Mouse (Mus musculus) right cerebral cortex, postnatal 10 days (tissue): Measurements from ENCODE around the gene Alg1.
A peak's percentile ranks its signal among the peaks of the same experiment; 100 is the strongest.

Experiments
- DNase-seq, 2 experiments: peaks; one replicate each; pipeline ENCODE4 v3.0.0; 2021; ENCODE audit warnings: low spot score in 2 of 2

Gene Alg1

DNA sequence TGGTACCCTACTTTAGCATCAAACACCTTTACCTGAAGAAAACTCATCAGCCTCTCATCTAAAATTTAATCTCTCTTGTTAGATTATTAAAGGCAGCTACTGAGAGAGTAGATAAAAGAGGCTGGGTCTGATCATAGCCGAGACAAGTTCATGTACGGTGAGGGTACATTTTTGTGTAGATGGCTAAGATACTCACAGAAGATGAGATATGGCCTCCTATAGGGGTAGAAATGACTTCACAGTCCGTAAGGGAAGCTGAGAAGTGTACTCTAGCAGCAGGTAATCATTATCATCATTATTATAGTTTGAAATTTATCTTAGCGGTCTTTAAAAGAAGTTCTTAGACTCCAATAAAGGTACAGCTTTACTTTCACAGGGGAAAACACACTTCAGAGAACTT, 439 bp upstream of the Alg1 start:
- DNase-seq: no peak

GRCm38 (mm10) chr16:5242355-5242754, 8.9 kb downstream of the Alg1 start:
- no peak for DNase-seq

DNA sequence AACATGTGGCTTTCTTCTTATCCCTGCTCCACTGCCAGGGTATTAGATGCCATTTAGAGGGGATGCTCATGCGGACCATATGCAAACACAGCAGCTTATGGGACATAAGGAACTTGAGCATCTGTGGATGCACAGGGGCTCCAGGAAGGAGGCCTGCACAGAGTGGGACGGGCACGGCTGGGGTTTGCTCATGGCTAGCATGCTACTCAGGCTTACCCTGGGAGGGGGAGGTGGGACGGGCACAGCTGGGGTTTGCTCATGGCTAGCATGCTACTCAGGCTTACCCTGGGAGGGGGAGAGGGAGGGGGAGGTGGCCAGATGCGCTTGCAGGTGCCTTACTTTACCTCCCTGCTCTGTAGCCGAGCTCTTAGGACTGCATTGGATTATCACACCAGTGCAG, 9.5 kb downstream of the Alg1 start:
- no peak for DNase-seq

- peak; percentile 53 to 72 for DNase-seq
Measured at GRCm38 (mm10) chr16:5244411-5244810, 11.0 kb downstream of the Alg1 start.

GRCm38 (mm10) chr16:5250891-5251290, 17.5 kb downstream of the Alg1 start:
- DNase-seq: peak in 1 of 2 experiments; percentile 9

DNA sequence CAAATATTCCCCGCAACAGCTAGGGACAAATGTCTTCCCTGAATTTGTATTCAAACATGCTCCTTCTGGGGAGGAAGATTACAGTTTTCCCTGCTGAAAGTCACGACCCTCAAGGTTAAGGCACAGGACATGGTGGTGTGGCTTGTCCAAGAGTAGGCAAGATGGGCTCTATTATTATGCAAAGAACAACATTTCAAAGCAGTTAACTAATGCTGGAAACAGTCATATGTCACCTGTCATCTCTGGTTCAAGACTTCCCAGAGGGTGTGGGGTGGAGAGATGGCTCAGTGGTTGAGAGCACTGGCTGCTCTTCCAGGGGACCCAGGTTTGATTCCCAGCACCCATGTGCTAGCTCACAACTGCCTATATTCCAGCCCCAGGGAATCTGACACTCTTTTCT, 18.8 kb downstream of the Alg1 start:
- DNase-seq: no peak

- DNase-seq: peak; percentile 73
Measured at GRCm38 (mm10) chr16:5254346-5255025, 21.1 kb downstream of the Alg1 start.

DNA sequence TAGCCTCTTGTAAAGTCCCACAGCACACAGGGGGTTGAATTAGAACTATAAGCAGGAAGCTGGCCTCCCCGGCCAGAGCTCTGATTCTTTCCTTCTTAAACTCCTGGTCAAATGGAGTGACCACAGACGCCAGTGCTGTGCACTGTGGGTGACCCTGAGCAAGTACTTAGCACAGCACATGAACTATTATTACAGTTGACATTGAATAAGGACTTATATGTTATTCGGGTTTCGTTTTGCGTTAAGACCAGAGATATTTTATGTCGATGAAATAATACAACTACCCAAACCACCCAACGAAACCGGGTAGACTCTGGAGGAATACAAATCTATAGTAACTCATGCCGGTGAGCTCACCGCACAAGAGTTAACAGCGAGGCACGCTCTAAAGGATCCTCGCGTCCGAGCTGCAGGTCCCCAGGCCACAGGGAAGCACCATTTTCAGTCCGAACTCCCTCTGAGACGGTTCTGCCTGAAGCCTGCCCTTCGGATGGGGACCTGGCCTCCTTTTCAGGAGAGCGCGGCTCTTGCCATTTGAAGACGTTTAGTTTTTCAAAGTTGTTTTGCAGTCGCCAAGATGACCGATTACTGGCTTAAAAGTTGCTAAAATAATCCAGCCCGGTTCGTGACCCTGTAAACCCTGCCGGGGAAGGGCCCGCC, 21.8 kb downstream of the Alg1 start:
- peak in 1 of 2 experiments; percentile 35 for DNase-seq

DNA sequence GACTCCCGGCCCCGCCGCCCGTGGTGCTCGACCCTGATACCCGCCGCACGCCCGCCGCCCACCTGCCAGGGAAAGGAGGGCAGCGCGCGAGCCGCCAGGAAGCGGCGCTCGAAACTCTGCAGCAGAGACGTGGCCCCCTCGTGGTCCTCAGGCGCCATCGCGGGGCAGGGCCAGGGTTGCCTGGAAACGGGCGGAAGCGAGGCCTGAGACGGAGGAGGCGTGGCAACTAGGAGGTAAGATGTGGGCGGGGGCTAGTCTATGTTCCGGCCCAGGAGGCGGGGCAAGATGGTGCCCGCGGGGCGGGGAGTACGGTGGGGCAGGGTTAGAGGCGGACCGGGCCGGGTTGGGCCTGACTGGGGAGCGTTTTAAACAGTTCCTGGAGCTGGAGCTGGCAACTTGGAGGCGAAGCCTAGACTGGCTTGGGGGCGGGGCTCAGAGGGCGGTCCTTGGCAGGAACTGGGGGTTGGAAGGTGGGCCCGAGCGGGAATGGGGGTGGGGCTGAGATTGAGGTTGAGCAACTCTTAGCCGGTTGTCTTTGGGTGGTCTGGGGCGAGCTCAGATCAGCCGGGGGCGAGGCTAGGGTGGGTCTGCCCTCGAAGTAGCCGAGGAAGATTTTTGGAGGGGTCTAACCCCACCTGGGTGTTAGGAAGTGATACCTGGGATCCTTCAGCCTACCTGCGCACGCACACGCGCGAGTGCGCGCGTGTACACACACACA, 22.5 kb downstream of the Alg1 start, which contains the start of gene Eef2kmt:
Gene Eef2kmt (minus strand): TSS at position 205 of the 718 bp plus-strand sequence.
- peak; percentile 98 for DNase-seq

DNA sequence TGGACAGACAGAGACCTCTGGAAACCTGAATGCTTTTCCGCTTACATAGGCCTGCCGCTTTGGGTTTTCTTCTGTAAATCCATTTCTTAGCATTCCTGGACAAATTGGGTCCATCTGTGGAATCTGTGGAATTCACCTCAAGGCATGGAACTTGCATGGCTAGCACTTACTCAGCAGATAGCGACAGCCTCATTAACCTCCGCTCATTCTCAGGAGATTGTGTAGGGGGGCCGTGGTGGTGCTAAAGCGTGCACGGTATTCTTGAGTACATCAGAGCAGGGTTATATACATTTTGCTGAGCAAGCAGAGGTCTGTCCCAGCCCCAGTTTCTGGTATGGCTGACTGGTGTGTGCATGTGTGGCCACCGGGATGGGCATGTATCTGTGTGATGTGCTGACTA, 29.7 kb downstream of the Alg1 start:
- DNase-seq: no peak

DNA sequence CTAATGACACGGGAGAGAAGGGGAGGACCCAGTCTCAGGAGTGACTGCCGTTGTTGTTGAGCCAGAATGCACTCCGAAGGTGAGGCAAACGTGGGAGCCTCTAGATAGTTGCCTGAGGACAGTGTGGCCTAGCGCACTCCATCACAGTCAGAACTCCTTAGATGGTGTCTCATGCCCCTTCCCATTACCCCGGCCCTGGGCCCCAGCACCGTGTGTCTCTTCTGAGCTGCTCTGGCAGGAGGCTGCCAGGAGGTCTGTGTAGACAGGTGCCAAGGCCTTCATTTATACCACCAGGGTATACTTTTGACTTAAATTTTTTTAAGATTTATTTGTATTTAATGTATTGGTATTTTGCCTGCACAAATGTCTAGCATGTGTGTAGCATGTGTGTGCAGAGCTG, 30.5 kb downstream of the Alg1 start:
- DNase-seq: no peak

- DNase-seq: no peak
Measured at GRCm38 (mm10) chr16:5271411-5272035, 38.1 kb downstream of the Alg1 start.

DNA sequence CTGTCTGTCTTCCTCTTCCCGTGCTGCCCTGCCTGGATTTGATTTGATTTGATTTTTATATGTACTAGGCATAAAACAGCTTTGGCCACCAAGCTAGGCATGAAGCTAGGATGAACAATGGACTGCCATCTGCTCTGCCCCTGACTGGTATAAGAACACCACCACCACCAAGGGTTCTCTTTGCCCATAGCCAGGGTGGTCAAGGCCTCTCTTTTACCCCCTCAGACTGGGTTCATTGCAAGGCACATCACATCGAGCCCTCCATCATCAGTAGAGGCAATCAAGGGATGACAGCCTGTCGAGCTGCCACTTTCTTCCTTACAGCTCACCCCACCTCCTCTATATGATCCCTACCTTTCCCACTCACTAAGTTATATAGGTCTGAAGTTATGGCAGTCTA, 39.0 kb downstream of the Alg1 start:
- no peak for DNase-seq

DNA sequence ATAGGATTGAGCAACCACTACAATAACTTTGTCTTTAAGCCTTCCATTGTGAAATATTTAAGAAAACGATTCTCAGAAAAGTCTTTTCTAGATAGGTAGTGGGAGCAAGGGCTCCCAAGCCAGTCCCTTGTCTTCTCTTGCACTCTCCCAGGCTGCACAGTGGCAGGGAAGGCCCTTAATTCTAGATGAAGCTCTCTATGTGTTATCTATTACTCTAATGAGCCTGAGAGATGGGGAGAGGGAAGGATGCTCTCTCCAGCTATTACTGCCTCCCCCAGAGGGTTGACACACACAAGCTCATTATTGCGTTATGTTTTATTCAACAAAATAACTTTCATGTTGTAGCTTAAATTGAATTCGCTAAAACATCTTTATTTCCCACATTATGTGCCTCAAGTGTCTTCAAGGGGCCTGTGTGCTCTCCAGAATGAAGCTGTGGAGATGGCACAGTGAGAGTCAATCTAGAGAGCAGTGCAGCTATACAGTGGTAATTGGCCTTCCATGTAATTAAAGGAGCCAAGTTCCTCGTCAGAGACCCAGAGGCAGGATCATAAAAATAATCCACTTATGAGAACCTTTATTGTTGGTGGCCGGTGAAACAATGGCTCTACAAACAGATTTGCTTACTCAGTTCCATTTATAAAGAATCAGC, 46.3 kb downstream of the Alg1 start:
- DNase-seq: no peak

DNA sequence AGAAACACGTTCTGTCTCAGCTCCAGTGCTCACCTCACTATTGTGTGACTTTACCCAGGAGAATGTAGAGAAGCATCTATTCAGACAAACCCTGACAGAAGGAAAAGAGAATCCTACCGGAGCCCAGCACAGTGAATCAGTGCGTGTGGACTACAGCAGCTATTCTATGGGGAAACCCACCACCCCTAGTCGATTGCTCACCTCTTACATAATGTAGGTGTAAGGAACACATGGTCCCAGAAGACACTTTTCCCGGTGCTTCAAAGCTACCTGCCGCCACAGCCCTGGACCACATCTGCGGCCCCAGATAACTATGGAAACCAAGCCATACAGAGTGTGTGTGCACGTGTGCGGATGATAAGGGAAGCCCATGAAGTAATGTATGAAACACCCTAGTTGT, 49.3 kb downstream of the Alg1 start:
- no peak for DNase-seq

DNA sequence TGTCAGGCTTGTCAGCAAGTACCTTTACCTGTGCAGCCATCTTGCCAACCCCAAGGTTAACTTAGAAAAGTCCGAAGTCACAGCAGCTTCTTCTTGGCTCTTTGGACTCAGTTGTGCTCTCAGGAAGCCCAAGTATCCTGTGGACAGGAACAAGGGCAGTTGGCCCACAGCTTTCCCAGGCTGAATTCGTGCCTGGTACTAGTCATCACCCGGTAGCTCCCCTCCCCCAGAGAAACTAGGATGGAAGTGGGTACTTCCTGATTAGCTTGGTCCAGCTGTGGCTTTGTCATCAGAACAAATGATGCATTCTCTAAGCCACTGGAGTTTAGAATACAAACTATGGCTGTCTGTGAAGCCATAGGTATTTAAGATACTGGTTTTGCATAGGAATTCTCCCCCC, 52.0 kb downstream of the Alg1 start:
- DNase-seq: no peak
